Mouse (Mus musculus): ENCODE measurements around the gene Igfbp5. TPM values are rescaled to one million over a fixed set of nuclear protein-coding genes. Genes with fewer than 3 reads are reported as not detected.

Gene Igfbp5
- total and polyA plus RNA-seq, 2 experiments from 2014 or later: 47.4 to 127 TPM

GRCm38 (mm10) chr1:72866417-72866816 lies 8.3 kb downstream of the Igfbp5 start:
- 0 out of 2 replicates have a peak, but pooled peaks cover 2% of the 10 kb centered on the region for H3K4me1 ChIP-seq (ENCODE audit: insufficient read depth, low read length)
- no peak overlapping the region for H3K27ac ChIP-seq (ENCODE audit: low read depth, low read length)
- no peak for ATAC-seq (ENCODE audit: low FRiP score)
- H3K4me3 ChIP-seq (ENCODE audit: low read depth, low read length): no peak overlapping the region
- DNase-seq (ENCODE audit: low spot score): no peak
- H3K27me3 ChIP-seq (ENCODE audit: insufficient read depth, low read length): no peaks in the 10 kb centered on the region
- H3K9ac ChIP-seq (replicated peaks; ENCODE audit: low read length, poor library complexity, severe bottlenecking): no peak overlapping the region
- TF ChIP-seq CTCF (IDR thresholded peaks at IDR 0.05): no peak
- 0 out of 2 replicates have a peak, but pooled peaks cover 3% of the 10 kb centered on the region for H3K36me3 ChIP-seq (ENCODE audit: insufficient read depth, low read length)
- H3K9me3 ChIP-seq (ENCODE audit: low read length): no peaks in the 10 kb centered on the region
- WGBS: 58% methylated on average over 5 of the region's 5 CpGs
- 0 out of 2 replicates have a peak overlapping the region, but pooled peaks have one; percentile 20 for H3K4me2 ChIP-seq (ENCODE audit: low read depth, low read length, poor library complexity, severe bottlenecking)

- no peak overlapping the region for H3K9ac ChIP-seq (replicated peaks; ENCODE audit: low read length, poor library complexity, severe bottlenecking)
- H3K27ac ChIP-seq (ENCODE audit: low read depth, low read length): no peak overlapping the region
- 0 out of 2 replicates have a peak, but pooled peaks cover 2% of the 10 kb centered on the region for H3K4me1 ChIP-seq (ENCODE audit: insufficient read depth, low read length)
- H3K4me3 ChIP-seq (ENCODE audit: low read depth, low read length): no peak overlapping the region
- 0 out of 2 replicates have a peak overlapping the region, but pooled peaks have one; percentile 20 for H3K4me2 ChIP-seq (ENCODE audit: low read depth, low read length, poor library complexity, severe bottlenecking)
- no peaks in the 10 kb centered on the region for H3K9me3 ChIP-seq (ENCODE audit: low read length)
- peak; percentile 100 for TF ChIP-seq CTCF (IDR thresholded peaks at IDR 0.05)
- 6% methylated on average over 5 of the region's 6 CpGs for WGBS
- no peaks in the 10 kb centered on the region for H3K27me3 ChIP-seq (ENCODE audit: insufficient read depth, low read length)
- ATAC-seq (ENCODE audit: low FRiP score): peak; percentile 38; the same call in 1 of the 2 replicates
- H3K36me3 ChIP-seq (ENCODE audit: insufficient read depth, low read length): 0 out of 2 replicates have a peak, but pooled peaks cover 3% of the 10 kb centered on the region
- peak; percentile 90 for DNase-seq (ENCODE audit: low spot score)
Observed at GRCm38 (mm10) chr1:72865900-72866299, 8.8 kb downstream of the Igfbp5 start.

GRCm38 (mm10) chr1:72864272-72864671 lies 10.4 kb downstream of the Igfbp5 start:
- no peak for TF ChIP-seq CTCF (IDR thresholded peaks at IDR 0.05)
- ATAC-seq (ENCODE audit: low FRiP score): no peak
- no peaks in the 10 kb centered on the region for H3K27me3 ChIP-seq (ENCODE audit: insufficient read depth, low read length)
- H3K36me3 ChIP-seq (ENCODE audit: insufficient read depth, low read length): 0 out of 2 replicates have a peak, but pooled peaks cover 3% of the 10 kb centered on the region
- H3K27ac ChIP-seq (ENCODE audit: low read depth, low read length): no peak overlapping the region
- 84% methylated on average over 3 of the region's 3 CpGs for WGBS
- no peak overlapping the region for H3K4me2 ChIP-seq (ENCODE audit: low read depth, low read length, poor library complexity, severe bottlenecking)
- no peak for DNase-seq (ENCODE audit: low spot score)
- no peak overlapping the region for H3K9ac ChIP-seq (replicated peaks; ENCODE audit: low read length, poor library complexity, severe bottlenecking)
- no peak overlapping the region for H3K4me3 ChIP-seq (ENCODE audit: low read depth, low read length)
- no peaks in the 10 kb centered on the region for H3K4me1 ChIP-seq (ENCODE audit: insufficient read depth, low read length)
- H3K9me3 ChIP-seq (ENCODE audit: low read length): no peaks in the 10 kb centered on the region

- ATAC-seq (ENCODE audit: low FRiP score): no peak
- DNase-seq (ENCODE audit: low spot score): no peak
- Histone ChIP-seq H3K4me2 (ENCODE audit: low read depth, low read length, poor library complexity, severe bottlenecking) (no peak overlapping the region), H3K9me3 (ENCODE audit: low read length) (no peaks in the 10 kb centered on the region), H3K27me3 (ENCODE audit: insufficient read depth, low read length) (no peaks in the 10 kb centered on the region), H3K4me3 (ENCODE audit: low read depth, low read length) (no peak overlapping the region), H3K36me3 (ENCODE audit: insufficient read depth, low read length) (0 out of 2 replicates have a peak, but pooled peaks cover 3% of the 10 kb centered on the region), H3K4me1 (ENCODE audit: insufficient read depth, low read length) (no peaks in the 10 kb centered on the region), H3K9ac (replicated peaks; ENCODE audit: low read length, poor library complexity, severe bottlenecking) (no peak overlapping the region), H3K27ac (ENCODE audit: low read depth, low read length) (no peak overlapping the region)
- TF ChIP-seq CTCF (IDR thresholded peaks at IDR 0.05): no peak
- WGBS: 91% methylated on average over 8 of the region's 8 CpGs
Observed at GRCm38 (mm10) chr1:72863692-72864091, 11.0 kb downstream of the Igfbp5 start.

GRCm38 (mm10) chr1:72862248-72862647 lies 12.4 kb downstream of the Igfbp5 start:
- no peak overlapping the region for H3K9ac ChIP-seq (replicated peaks; ENCODE audit: low read length, poor library complexity, severe bottlenecking)
- DNase-seq (ENCODE audit: low spot score) (no peak), ATAC-seq (ENCODE audit: low FRiP score) (no peak)
- H3K4me3 ChIP-seq (ENCODE audit: low read depth, low read length): no peak overlapping the region
- H3K9me3 ChIP-seq (ENCODE audit: low read length): no peaks in the 10 kb centered on the region
- H3K27me3 ChIP-seq (ENCODE audit: insufficient read depth, low read length): no peaks in the 10 kb centered on the region
- no peaks in the 10 kb centered on the region for H3K4me1 ChIP-seq (ENCODE audit: insufficient read depth, low read length)
- WGBS: 92% methylated on average over 21 of the region's 21 CpGs
- no peak for TF ChIP-seq CTCF (IDR thresholded peaks at IDR 0.05)
- H3K36me3 ChIP-seq (ENCODE audit: insufficient read depth, low read length): 0 out of 2 replicates have a peak, but pooled peaks cover 3% of the 10 kb centered on the region
- H3K27ac ChIP-seq (ENCODE audit: low read depth, low read length): no peak overlapping the region
- H3K4me2 ChIP-seq (ENCODE audit: low read depth, low read length, poor library complexity, severe bottlenecking): no peak overlapping the region

- Histone ChIP-seq H3K27ac (ENCODE audit: low read depth, low read length) (no peak overlapping the region), H3K9ac (replicated peaks; ENCODE audit: low read length, poor library complexity, severe bottlenecking) (no peak overlapping the region), H3K27me3 (ENCODE audit: insufficient read depth, low read length) (no peaks in the 10 kb centered on the region), H3K4me2 (ENCODE audit: low read depth, low read length, poor library complexity, severe bottlenecking) (no peak overlapping the region), H3K4me1 (ENCODE audit: insufficient read depth, low read length) (no peaks in the 10 kb centered on the region), H3K9me3 (ENCODE audit: low read length) (no peaks in the 10 kb centered on the region), H3K36me3 (ENCODE audit: insufficient read depth, low read length) (0 out of 2 replicates have a peak, but pooled peaks cover 3% of the 10 kb centered on the region), H3K4me3 (ENCODE audit: low read depth, low read length) (no peak overlapping the region)
- WGBS: 76% methylated on average over 2 of the region's 2 CpGs
- DNase-seq (ENCODE audit: low spot score) (no peak), ATAC-seq (ENCODE audit: low FRiP score) (no peak)
- no peak for TF ChIP-seq CTCF (IDR thresholded peaks at IDR 0.05)
Observed at GRCm38 (mm10) chr1:72861702-72862101, 13.0 kb downstream of the Igfbp5 start.
